Mouse (Mus musculus): ENCODE measurements around the gene Ipo8. TPM values are rescaled to one million over a fixed set of nuclear protein-coding genes. Genes with fewer than 3 reads are reported as not detected.

The Ipo8 gene
- total and polyA plus RNA-seq, 2 experiments from 2014 or later, result 13.5 to 32.0 TPM

DNA sequence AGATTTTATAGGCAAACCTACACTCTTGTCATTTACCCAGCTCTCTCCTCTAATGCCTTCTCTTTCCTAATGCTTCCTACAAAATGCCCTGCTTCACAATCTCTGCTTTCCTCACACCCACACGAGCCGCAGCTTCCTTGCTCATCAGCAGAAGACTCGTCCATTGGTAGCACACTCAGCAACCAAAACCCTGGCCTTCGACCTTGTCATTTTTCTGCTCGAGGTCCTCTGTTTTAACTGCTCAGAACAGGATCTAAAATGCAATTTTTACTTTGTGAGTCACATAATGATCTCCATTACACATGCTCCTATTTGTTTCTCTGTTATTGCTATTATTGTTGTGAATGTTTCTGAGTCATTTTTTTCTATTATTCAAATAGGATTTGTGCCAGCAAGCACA, 45.1 kb downstream of the Ipo8 start:
- no peak overlapping the region for H3K4me3 ChIP-seq (ENCODE audit: low read depth, low read length)

DNA sequence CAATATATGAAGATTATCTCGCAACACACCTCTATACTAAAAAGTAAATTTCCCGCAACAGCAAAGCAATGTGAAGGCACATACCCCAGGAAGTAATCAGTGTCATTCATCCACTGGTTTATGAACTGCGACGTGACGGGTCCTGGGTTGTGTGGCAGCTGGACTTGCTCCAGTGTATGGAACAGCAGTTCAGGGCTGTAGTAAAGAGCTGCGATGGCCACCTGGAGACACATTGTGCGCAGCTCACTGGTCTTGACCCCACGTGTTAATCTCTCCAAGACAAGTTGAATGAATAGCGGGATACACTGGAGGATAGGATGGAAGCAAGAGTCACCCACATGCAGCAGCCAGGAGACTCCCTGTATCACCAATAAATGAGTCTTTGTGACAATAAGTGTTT, 46.8 kb downstream of the Ipo8 start:
- WGBS, result 92% methylated on average over 9 of the region's 9 CpGs
- no peak for DNase-seq
- no peak overlapping the region for H3K4me2 ChIP-seq (ENCODE audit: low read depth)

More for the DNA sequence above, 45.1 kb downstream of the Ipo8 start:
- DNase-seq (no peak), ATAC-seq (no peak)
- Histone ChIP-seq H3K27me3 (ENCODE audit: insufficient read depth, low read length) (no peaks in the 10 kb centered on the region), H3K4me1 (ENCODE audit: insufficient read depth) (no peaks in the 10 kb centered on the region), H3K4me2 (ENCODE audit: low read depth) (no peak overlapping the region), H3K9ac (no peak overlapping the region), H3K9me3 (ENCODE audit: low read length) (no peaks in the 10 kb centered on the region), H3K27ac (ENCODE audit: low read depth, low read length) (no peak overlapping the region), H3K36me3 (ENCODE audit: insufficient read depth) (peaks cover 68% of the 10 kb centered on the region)
- 92% methylated on average over 5 of the region's 5 CpGs for WGBS
- no peak for TF ChIP-seq CTCF (IDR thresholded peaks at IDR 0.05; ENCODE audit: low read depth)

GRCm38 (mm10) chr6:148776236-148776635, 55.0 kb downstream of the Ipo8 start:
- TF ChIP-seq CTCF (IDR thresholded peaks at IDR 0.05; ENCODE audit: low read depth), result no peak
- Histone ChIP-seq H3K4me2 (ENCODE audit: low read depth) (no peak overlapping the region), H3K4me1 (ENCODE audit: insufficient read depth) (no peaks in the 10 kb centered on the region), H3K27me3 (ENCODE audit: insufficient read depth, low read length) (no peaks in the 10 kb centered on the region), H3K27ac (ENCODE audit: low read depth, low read length) (no peak overlapping the region), H3K4me3 (ENCODE audit: low read depth, low read length) (no peak overlapping the region), H3K9me3 (ENCODE audit: low read length) (no peaks in the 10 kb centered on the region), H3K9ac (no peak overlapping the region), H3K36me3 (ENCODE audit: insufficient read depth) (peaks cover 58% of the 10 kb centered on the region)
- ATAC-seq (no peak), DNase-seq (no peak)
- WGBS, result 98% methylated on average over 2 of the region's 2 CpGs

More for the DNA sequence above, 46.8 kb downstream of the Ipo8 start:
- no peaks in the 10 kb centered on the region for H3K27me3 ChIP-seq (ENCODE audit: insufficient read depth, low read length)
- peaks cover 69% of the 10 kb centered on the region for H3K36me3 ChIP-seq (ENCODE audit: insufficient read depth)
- ATAC-seq, result no peak
- TF ChIP-seq CTCF (IDR thresholded peaks at IDR 0.05; ENCODE audit: low read depth), result no peak
- H3K27ac ChIP-seq (ENCODE audit: low read depth, low read length), result no peak overlapping the region
- no peaks in the 10 kb centered on the region for H3K9me3 ChIP-seq (ENCODE audit: low read length)
- no peak overlapping the region for H3K4me3 ChIP-seq (ENCODE audit: low read depth, low read length)
- H3K9ac ChIP-seq, result no peak overlapping the region
- no peaks in the 10 kb centered on the region for H3K4me1 ChIP-seq (ENCODE audit: insufficient read depth)

DNA sequence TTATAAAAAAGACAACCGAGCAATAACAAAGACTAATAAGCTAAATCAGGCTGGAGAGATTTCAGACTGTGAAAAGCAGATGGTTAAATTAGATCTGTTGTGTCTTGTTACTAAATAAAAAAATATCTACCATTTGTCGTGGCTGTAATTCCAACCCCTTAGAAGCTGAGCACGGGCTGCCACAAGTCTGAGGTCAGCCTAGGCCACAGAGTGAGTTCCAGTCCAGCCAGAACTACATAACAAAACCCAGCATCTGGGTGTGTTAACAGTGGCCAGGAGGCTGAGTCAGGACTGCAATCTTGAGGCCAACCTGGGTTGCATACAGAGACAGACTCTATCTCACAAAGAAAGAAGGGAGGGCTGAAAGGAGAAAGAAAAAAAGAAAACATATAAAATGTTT, 59.8 kb downstream of the Ipo8 start:
- Histone ChIP-seq H3K27me3 (ENCODE audit: insufficient read depth, low read length) (no peaks in the 10 kb centered on the region), H3K9ac (no peak overlapping the region), H3K4me2 (ENCODE audit: low read depth) (no peak overlapping the region), H3K4me3 (ENCODE audit: low read depth, low read length) (no peak overlapping the region), H3K4me1 (ENCODE audit: insufficient read depth) (no peaks in the 10 kb centered on the region), H3K9me3 (ENCODE audit: low read length) (no peaks in the 10 kb centered on the region), H3K27ac (ENCODE audit: low read depth, low read length) (no peak overlapping the region), H3K36me3 (ENCODE audit: insufficient read depth) (peaks cover 43% of the 10 kb centered on the region)
- ATAC-seq (no peak), DNase-seq (no peak)
- no peak for TF ChIP-seq CTCF (IDR thresholded peaks at IDR 0.05; ENCODE audit: low read depth)
- WGBS, result 66% methylated on average over 3 of the region's 3 CpGs

- Histone ChIP-seq H3K4me1 (ENCODE audit: insufficient read depth) (no peaks in the 10 kb centered on the region), H3K27me3 (ENCODE audit: insufficient read depth, low read length) (no peaks in the 10 kb centered on the region), H3K27ac (ENCODE audit: low read depth, low read length) (no peak overlapping the region), H3K36me3 (ENCODE audit: insufficient read depth) (peaks cover 19% of the 10 kb centered on the region), H3K9ac (no peak overlapping the region), H3K4me2 (ENCODE audit: low read depth) (no peak overlapping the region), H3K9me3 (ENCODE audit: low read length) (no peaks in the 10 kb centered on the region), H3K4me3 (ENCODE audit: low read depth, low read length) (no peak overlapping the region)
- DNase-seq (no peak), ATAC-seq (no peak)
- WGBS, result 86% methylated on average over 12 of the region's 12 CpGs
- no peak for TF ChIP-seq CTCF (IDR thresholded peaks at IDR 0.05; ENCODE audit: low read depth)
Observed at GRCm38 (mm10) chr6:148768419-148768818, 62.8 kb downstream of the Ipo8 start.

DNA sequence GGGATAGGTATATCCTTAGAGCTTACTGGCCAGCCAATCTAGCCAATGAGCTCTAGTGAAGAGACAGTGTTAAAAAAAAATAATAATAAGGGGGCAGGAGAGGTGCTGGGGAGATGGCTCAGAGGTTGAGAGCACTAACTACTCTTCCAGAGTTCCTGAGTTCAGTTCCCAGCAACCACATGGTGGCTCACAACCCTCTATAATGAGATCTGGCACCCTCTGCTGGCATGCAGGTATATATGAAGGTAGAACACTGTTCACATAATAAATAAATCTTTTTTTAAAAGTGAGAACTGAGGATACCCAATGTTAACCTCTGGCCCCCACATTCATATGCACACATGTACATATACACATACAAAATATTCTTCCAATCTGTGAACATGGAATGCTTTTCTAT, 64.0 kb downstream of the Ipo8 start:
- H3K36me3 ChIP-seq (ENCODE audit: insufficient read depth), result peaks cover 10% of the 10 kb centered on the region
- no peak overlapping the region for H3K4me3 ChIP-seq (ENCODE audit: low read depth, low read length)
- DNase-seq (no peak), ATAC-seq (no peak)
- H3K4me1 ChIP-seq (ENCODE audit: insufficient read depth), result no peaks in the 10 kb centered on the region
- no peaks in the 10 kb centered on the region for H3K9me3 ChIP-seq (ENCODE audit: low read length)
- no peaks in the 10 kb centered on the region for H3K27me3 ChIP-seq (ENCODE audit: insufficient read depth, low read length)
- no peak overlapping the region for H3K4me2 ChIP-seq (ENCODE audit: low read depth)
- H3K27ac ChIP-seq (ENCODE audit: low read depth, low read length), result no peak overlapping the region
- no peak for TF ChIP-seq CTCF (IDR thresholded peaks at IDR 0.05; ENCODE audit: low read depth)
- H3K9ac ChIP-seq, result no peak overlapping the region

- H3K27me3 ChIP-seq (ENCODE audit: insufficient read depth, low read length), result no peaks in the 10 kb centered on the region
- no peak overlapping the region for H3K4me2 ChIP-seq (ENCODE audit: low read depth)
- no peaks in the 10 kb centered on the region for H3K9me3 ChIP-seq (ENCODE audit: low read length)
- 87% methylated on average over 3 of the region's 3 CpGs for WGBS
- DNase-seq (no peak), ATAC-seq (no peak)
- H3K36me3 ChIP-seq (ENCODE audit: insufficient read depth), result no peaks in the 10 kb centered on the region
- no peak for TF ChIP-seq CTCF (IDR thresholded peaks at IDR 0.05; ENCODE audit: low read depth)
- H3K27ac ChIP-seq (ENCODE audit: low read depth, low read length), result no peak overlapping the region
- no peaks in the 10 kb centered on the region for H3K4me1 ChIP-seq (ENCODE audit: insufficient read depth)
- no peak overlapping the region for H3K4me3 ChIP-seq (ENCODE audit: low read depth, low read length)
- no peak overlapping the region for H3K9ac ChIP-seq
Observed at GRCm38 (mm10) chr6:148761967-148762712, 69.1 kb downstream of the Ipo8 start.
